Mouse (Mus musculus) testis, adult 2 months (tissue): ENCODE data around the gene Osm.

Experiments used
- CTCF ChIP-seq: fragments of 200-500 bp; IDR thresholded peaks from 2 replicates; pipeline ENCODE4 v1.5.1; 2012; ENCODE audit warnings: low read depth, mild to moderate bottlenecking, inconsistent platforms, low read length, moderate library complexity; ENCODE audit not compliant: control insufficient read depth, insufficient read depth, insufficient replicate concordance
- POLR2A ChIP-seq: fragments of 200-500 bp; IDR thresholded peaks from 2 replicates; pipeline ENCODE4 v1.6.1; 2012; ENCODE audit warnings: low read depth, mild to moderate bottlenecking, inconsistent platforms, low read length, moderate library complexity; ENCODE audit not compliant: control insufficient read depth

DNA sequence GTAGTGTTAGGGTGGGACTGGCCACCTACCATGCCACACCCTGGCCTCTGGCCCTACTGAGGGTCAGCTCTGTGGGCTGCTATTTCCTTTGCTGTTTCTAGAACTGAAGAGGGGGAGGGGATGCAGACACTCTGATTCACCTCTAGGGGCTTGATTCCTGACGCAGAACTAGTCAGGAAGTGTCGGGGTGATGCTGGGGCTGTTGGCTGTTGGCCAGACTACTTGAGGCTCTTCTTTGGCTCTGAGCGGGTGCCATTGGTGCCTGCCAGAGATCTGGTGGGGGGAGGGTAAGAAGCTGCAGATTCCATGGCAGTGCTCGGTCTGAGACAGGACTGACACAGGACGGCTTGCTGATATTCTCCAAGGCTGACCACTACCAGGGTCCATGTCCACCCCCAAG, 25.7 kb downstream of the Osm start:
- TF ChIP-seq CTCF, result no peak
- no peak for TF ChIP-seq POLR2A
